Mouse (Mus musculus) midbrain, embryonic 13.5 days (tissue): ENCODE measurements around the gene 4933406M09Rik. TPM values are rescaled to one million over a fixed set of nuclear protein-coding genes. Genes with fewer than 3 reads are reported as not detected.
A peak's percentile ranks its signal among the peaks of the same experiment; 100 is the strongest.

ENCODE experiments used
- ATAC-seq: fragments of 200-750 bp; cut with Nextera tagmentation; 2 replicates; pipeline ENCODE4 v1.8.0; 2017; ENCODE audit warnings: mild to moderate bottlenecking, moderate TSS enrichment, moderate library complexity
- H3K27ac ChIP-seq: fragments of 300-500 bp; sonication (generic); 2 replicates; pipeline ENCODE4 v1.5.1; 2015; ENCODE audit warnings: inconsistent platforms, mild to moderate bottlenecking, moderate library complexity
- H3K27me3 ChIP-seq: fragments of 300-500 bp; sonication (generic); 2 replicates; pipeline ENCODE4 v1.6.1; 2015; ENCODE audit warnings: mild to moderate bottlenecking, inconsistent platforms
- H3K36me3 ChIP-seq: fragments of 300-500 bp; sonication (generic); 2 replicates; pipeline ENCODE4 v1.6.1; 2015; ENCODE audit warnings: mild to moderate bottlenecking, inconsistent platforms
- H3K4me1 ChIP-seq: fragments of 300-500 bp; sonication (generic); replicated peaks from 2 replicates; pipeline ENCODE4 v1.6.1; 2015; ENCODE audit warnings: inconsistent platforms
- H3K4me2 ChIP-seq: fragments of 300-500 bp; sonication (generic); replicated peaks from 2 replicates; pipeline ENCODE4 v1.6.1; 2015; ENCODE audit warnings: moderate library complexity, mild to moderate bottlenecking, inconsistent platforms
- H3K4me3 ChIP-seq: fragments of 300-500 bp; sonication (generic); replicated peaks from 2 replicates; pipeline ENCODE4 v1.5.1; 2015; ENCODE audit warnings: mild to moderate bottlenecking, inconsistent platforms
- H3K9ac ChIP-seq: fragments of 300-500 bp; sonication (generic); replicated peaks from 2 replicates; pipeline ENCODE4 v1.6.1; 2015; ENCODE audit warnings: mild to moderate bottlenecking, inconsistent platforms
- H3K9me3 ChIP-seq: fragments of 300-500 bp; sonication (generic); 2 replicates; pipeline ENCODE4 v1.6.1; 2016; ENCODE audit warnings: mild to moderate bottlenecking, inconsistent platforms
- WGBS: fragments of 180-500 bp; shearing (Covaris S2); methylation state at CpG from one replicate; pipeline ENCODE4 v1.1.7; 2015; 5-methylcytosine and 5-hydroxymethylcytosine counted together
- polyA plus RNA-seq: library from polyadenylated mRNA; unstranded; fragments of >200 nt; fragmentation: Nextera tagmentation; extraction: Ambion mirVana; gene quantifications from 2 replicates; pipeline ENCODE4 v1.2.1, GENCODE M21; 2015

4933406M09Rik gene
- polyA plus RNA-seq, 1 experiment from 2014 or later, result not detected

- Histone ChIP-seq H3K9ac (no peak overlapping the region), H3K4me3 (no peak overlapping the region), H3K9me3 (no peaks in the 10 kb centered on the region), H3K4me1 (peaks cover 10% of the 10 kb centered on the region; the same call in 1 of the 2 replicates), H3K4me2 (no peak overlapping the region), H3K27ac (no peak overlapping the region), H3K27me3 (0 out of 2 replicates have a peak, but pooled peaks cover 5% of the 10 kb centered on the region), H3K36me3 (no peaks in the 10 kb centered on the region)
- WGBS, result 79% methylated on average over 4 of the region's 4 CpGs
- no peak for ATAC-seq
Measured at GRCm38 (mm10) chr1:134384581-134384980, 1.2 kb upstream of the 4933406M09Rik start.

GRCm38 (mm10) chr1:134385176-134385575 is 564 bp upstream of the 4933406M09Rik start:
- no peak overlapping the region for H3K4me3 ChIP-seq
- no peak overlapping the region for H3K4me2 ChIP-seq
- no peak overlapping the region for H3K27ac ChIP-seq
- no peaks in the 10 kb centered on the region for H3K36me3 ChIP-seq
- ATAC-seq, result no peak
- H3K4me1 ChIP-seq, result peaks cover 10% of the 10 kb centered on the region; the same call in 1 of the 2 replicates
- no peak overlapping the region for H3K9ac ChIP-seq
- H3K9me3 ChIP-seq, result no peaks in the 10 kb centered on the region
- 0 out of 2 replicates have a peak, but pooled peaks cover 5% of the 10 kb centered on the region for H3K27me3 ChIP-seq

- no peak overlapping the region for H3K9ac ChIP-seq
- no peak overlapping the region for H3K4me2 ChIP-seq
- H3K4me1 ChIP-seq, result no peaks in the 10 kb centered on the region
- no peaks in the 10 kb centered on the region for H3K27me3 ChIP-seq
- no peaks in the 10 kb centered on the region for H3K9me3 ChIP-seq
- no peak for ATAC-seq
- H3K4me3 ChIP-seq, result no peak overlapping the region
- no peak overlapping the region for H3K27ac ChIP-seq
- H3K36me3 ChIP-seq, result no peaks in the 10 kb centered on the region
- WGBS, result 63% methylated on average over 5 of the region's 5 CpGs
Measured at GRCm38 (mm10) chr1:134393827-134394226, 8.1 kb downstream of the 4933406M09Rik start.

GRCm38 (mm10) chr1:134398210-134398609 is 12.5 kb downstream of the 4933406M09Rik start:
- ATAC-seq, result no peak
- H3K36me3 ChIP-seq, result no peaks in the 10 kb centered on the region
- H3K9ac ChIP-seq, result no peak overlapping the region
- H3K4me1 ChIP-seq, result no peaks in the 10 kb centered on the region
- no peak overlapping the region for H3K4me2 ChIP-seq
- no peak overlapping the region for H3K27ac ChIP-seq
- no peak overlapping the region for H3K4me3 ChIP-seq
- no peaks in the 10 kb centered on the region for H3K9me3 ChIP-seq
- WGBS, result 90% methylated on average over 12 of the region's 12 CpGs
- H3K27me3 ChIP-seq, result no peaks in the 10 kb centered on the region

- no peaks in the 10 kb centered on the region for H3K4me1 ChIP-seq
- H3K27ac ChIP-seq, result no peak overlapping the region
- H3K9me3 ChIP-seq, result no peaks in the 10 kb centered on the region
- no peak overlapping the region for H3K4me3 ChIP-seq
- no peak for ATAC-seq
- no peaks in the 10 kb centered on the region for H3K36me3 ChIP-seq
- no peaks in the 10 kb centered on the region for H3K27me3 ChIP-seq
- H3K9ac ChIP-seq, result no peak overlapping the region
- H3K4me2 ChIP-seq, result no peak overlapping the region
- 57% methylated on average over 5 of the region's 5 CpGs for WGBS
Measured at GRCm38 (mm10) chr1:134399735-134400134, 14.0 kb downstream of the 4933406M09Rik start.

GRCm38 (mm10) chr1:134405509-134406413 is 20.0 kb downstream of the 4933406M09Rik start, which contains the start of gene Cyb5r1:
Gene Cyb5r1, plus strand, starts transcription at chr1:134405559.
- Histone ChIP-seq H3K9ac (peak within 1 kb of the TSS; percentile 69), H3K4me2 (peak within 1 kb of the TSS; percentile 81), H3K27me3 (no peaks in the 10 kb centered on the region), H3K36me3 (peaks cover 27% of the 10 kb centered on the region), H3K27ac (0 out of 2 replicates have a peak within 1 kb of the TSS, but pooled peaks have one; percentile 20), H3K9me3 (no peaks in the 10 kb centered on the region), H3K4me3 (peak within 1 kb of the TSS; percentile 69), H3K4me1 (peaks cover 9% of the 10 kb centered on the region)
- WGBS, result 2% methylated on average over 43 of the region's 43 CpGs
- peak; percentile 96 for ATAC-seq

- Histone ChIP-seq H3K27ac (no peak overlapping the region), H3K9me3 (no peaks in the 10 kb centered on the region), H3K27me3 (no peaks in the 10 kb centered on the region), H3K36me3 (peaks cover 32% of the 10 kb centered on the region), H3K4me3 (peak overlapping the region; percentile 69), H3K9ac (peak overlapping the region; percentile 69), H3K4me1 (peaks cover 9% of the 10 kb centered on the region), H3K4me2 (peak overlapping the region; percentile 81)
- peak; percentile 63 for ATAC-seq
- WGBS, result 38% methylated on average over 8 of the region's 8 CpGs
Measured at GRCm38 (mm10) chr1:134406414-134406771, 20.7 kb downstream of the 4933406M09Rik start.

GRCm38 (mm10) chr1:134408080-134408479 is 22.3 kb downstream of the 4933406M09Rik start:
- 0 out of 2 replicates have a peak overlapping the region, but pooled peaks have one; percentile 19 for H3K9ac ChIP-seq
- H3K36me3 ChIP-seq, result peaks cover 32% of the 10 kb centered on the region
- no peak for ATAC-seq
- H3K4me3 ChIP-seq, result no peak overlapping the region
- no peaks in the 10 kb centered on the region for H3K9me3 ChIP-seq
- H3K27me3 ChIP-seq, result no peaks in the 10 kb centered on the region
- peaks cover 9% of the 10 kb centered on the region for H3K4me1 ChIP-seq
- H3K4me2 ChIP-seq, result no peak overlapping the region
- H3K27ac ChIP-seq, result no peak overlapping the region
- 73% methylated on average over 8 of the region's 8 CpGs for WGBS

- Histone ChIP-seq H3K4me2 (no peak overlapping the region), H3K4me3 (no peak overlapping the region), H3K4me1 (peaks cover 19% of the 10 kb centered on the region), H3K27ac (no peak overlapping the region), H3K36me3 (peaks cover 32% of the 10 kb centered on the region), H3K27me3 (no peaks in the 10 kb centered on the region), H3K9ac (no peak overlapping the region), H3K9me3 (no peaks in the 10 kb centered on the region)
- WGBS, result 94% methylated on average over 9 of the region's 9 CpGs
- no peak for ATAC-seq
Measured at GRCm38 (mm10) chr1:134411706-134412629, 26.2 kb downstream of the 4933406M09Rik start.

GRCm38 (mm10) chr1:134414038-134414437 is 28.3 kb downstream of the 4933406M09Rik start:
- no peak overlapping the region for H3K27ac ChIP-seq
- no peak for ATAC-seq
- no peaks in the 10 kb centered on the region for H3K9me3 ChIP-seq
- peaks cover 36% of the 10 kb centered on the region for H3K4me1 ChIP-seq
- H3K36me3 ChIP-seq, result peaks cover 21% of the 10 kb centered on the region
- peak overlapping the region; percentile 61; the same call in 1 of the 2 replicates for H3K4me2 ChIP-seq
- H3K4me3 ChIP-seq, result no peak overlapping the region
- no peak overlapping the region for H3K9ac ChIP-seq
- 57% methylated on average over 2 of the region's 2 CpGs for WGBS
- H3K27me3 ChIP-seq, result no peaks in the 10 kb centered on the region

GRCm38 (mm10) chr1:134414501-134415167 is 28.9 kb downstream of the 4933406M09Rik start:
- Histone ChIP-seq H3K4me2 (peak overlapping the region; percentile 61), H3K27ac (peak overlapping the region; percentile 85), H3K4me3 (peak overlapping the region; percentile 91), H3K36me3 (peaks cover 15% of the 10 kb centered on the region), H3K27me3 (no peaks in the 10 kb centered on the region), H3K4me1 (peaks cover 38% of the 10 kb centered on the region), H3K9ac (peak overlapping the region; percentile 58), H3K9me3 (no peaks in the 10 kb centered on the region)
- ATAC-seq, result peak; percentile 32
- WGBS, result 15% methylated on average over 11 of the region's 11 CpGs
